Mouse (Mus musculus): ENCODE data around the gene Hist1h1b. TPM values are rescaled to one million over a fixed set of nuclear protein-coding genes. Genes with fewer than 3 reads are reported as not detected.
"Not testable (repeated sequence)": the region's sequence is repeated elsewhere in the genome, so short reads cannot be mapped to it uniquely, and the experiment has no call there.

Hist1h1b gene
- total and polyA plus RNA-seq, 2 experiments = 3.5 TPM; not detected in 1

GRCm38 (mm10) chr13:21797163-21797562, 16.7 kb upstream of the Hist1h1b start:
- H3K9ac ChIP-seq (ENCODE audit: low read depth, low read length); H3K79me2 ChIP-seq (ENCODE audit: control insufficient read depth, insufficient read depth, low read length); H3K27me3 ChIP-seq (ENCODE audit: control insufficient read depth, insufficient read depth, low read length); H3K4me3 ChIP-seq (ENCODE audit: insufficient read depth, low read depth, low read length); H3K36me3 ChIP-seq (ENCODE audit: control insufficient read depth, insufficient read depth, low read length); H3K4me1 ChIP-seq (ENCODE audit: control insufficient read depth, insufficient read depth, low read length); H3K27ac ChIP-seq (replicated peaks; ENCODE audit: insufficient read depth, low read depth, low read length); DNase-seq (ENCODE audit: extremely low read depth, low read depth, low spot score): not testable (repeated sequence)

DNA sequence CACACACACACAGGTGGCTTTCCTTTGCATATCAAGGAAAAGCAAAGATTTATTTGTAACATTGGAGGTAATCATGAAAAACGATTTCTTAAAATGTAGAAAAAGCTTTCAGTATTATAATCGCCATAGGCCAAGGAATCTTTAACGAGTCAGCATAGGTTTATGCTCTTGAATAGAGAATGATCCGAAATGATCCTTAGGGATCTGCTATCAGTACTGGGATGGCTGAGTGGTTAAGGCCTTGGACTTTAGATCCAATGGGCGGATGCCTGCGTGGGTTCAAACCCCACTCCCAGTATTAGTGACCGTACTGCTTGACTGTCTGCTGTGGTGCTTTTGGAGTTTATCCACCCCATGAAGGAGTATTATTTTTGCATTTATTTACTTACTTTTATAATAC, 15.2 kb upstream of the Hist1h1b start:
- H3K9ac ChIP-seq (ENCODE audit: low read depth, low read length) = no peak overlapping the region
- H3K27me3 ChIP-seq (ENCODE audit: control insufficient read depth, insufficient read depth, low read length) = no peaks in the 10 kb centered on the region
- H3K36me3 ChIP-seq (ENCODE audit: control insufficient read depth, insufficient read depth, low read length) = no peaks in the 10 kb centered on the region
- no peaks in the 10 kb centered on the region for H3K4me1 ChIP-seq (ENCODE audit: control insufficient read depth, insufficient read depth, low read length)
- H3K79me2 ChIP-seq (ENCODE audit: control insufficient read depth, insufficient read depth, low read length) = no peaks in the 10 kb centered on the region
- no peak overlapping the region for H3K27ac ChIP-seq (replicated peaks; ENCODE audit: insufficient read depth, low read depth, low read length)
- TF ChIP-seq POLR2A (IDR thresholded peaks at IDR 0.05; ENCODE audit: extremely low read depth, insufficient read depth, low read length) = no peak
- TF ChIP-seq CTCF (IDR thresholded peaks at IDR 0.05; ENCODE audit: low read depth, low read length) = no peak
- DNase-seq (ENCODE audit: extremely low read depth, low read depth, low spot score) = no peak
- no peak overlapping the region for H3K4me3 ChIP-seq (ENCODE audit: insufficient read depth, low read depth, low read length)
- 93% methylated on average over 7 of the region's 7 CpGs for WGBS

- no peaks in the 10 kb centered on the region for H3K79me2 ChIP-seq (ENCODE audit: control insufficient read depth, insufficient read depth, low read length)
- H3K27ac ChIP-seq (replicated peaks; ENCODE audit: insufficient read depth, low read depth, low read length) = no peak overlapping the region
- 25% methylated on average over 18 of the region's 18 CpGs for WGBS
- TF ChIP-seq CTCF (IDR thresholded peaks at IDR 0.05; ENCODE audit: low read depth, low read length) (no peak), POLR2A (IDR thresholded peaks at IDR 0.05; ENCODE audit: extremely low read depth, insufficient read depth, low read length) (no peak)
- H3K27me3 ChIP-seq (ENCODE audit: control insufficient read depth, insufficient read depth, low read length) = no peaks in the 10 kb centered on the region; the same call in 1 of the 2 replicates
- H3K4me3 ChIP-seq (ENCODE audit: insufficient read depth, low read depth, low read length) = no peak overlapping the region
- DNase-seq (ENCODE audit: extremely low read depth, low read depth, low spot score) = no peak
- peaks cover 2% of the 10 kb centered on the region; the same call in 1 of the 2 replicates for H3K4me1 ChIP-seq (ENCODE audit: control insufficient read depth, insufficient read depth, low read length)
- no peaks in the 10 kb centered on the region for H3K36me3 ChIP-seq (ENCODE audit: control insufficient read depth, insufficient read depth, low read length)
- no peak overlapping the region for H3K9ac ChIP-seq (ENCODE audit: low read depth, low read length)
These were observed 10.3 kb upstream of the Hist1h1b start for GRCm38 (mm10) chr13:21790601-21791283.

DNA sequence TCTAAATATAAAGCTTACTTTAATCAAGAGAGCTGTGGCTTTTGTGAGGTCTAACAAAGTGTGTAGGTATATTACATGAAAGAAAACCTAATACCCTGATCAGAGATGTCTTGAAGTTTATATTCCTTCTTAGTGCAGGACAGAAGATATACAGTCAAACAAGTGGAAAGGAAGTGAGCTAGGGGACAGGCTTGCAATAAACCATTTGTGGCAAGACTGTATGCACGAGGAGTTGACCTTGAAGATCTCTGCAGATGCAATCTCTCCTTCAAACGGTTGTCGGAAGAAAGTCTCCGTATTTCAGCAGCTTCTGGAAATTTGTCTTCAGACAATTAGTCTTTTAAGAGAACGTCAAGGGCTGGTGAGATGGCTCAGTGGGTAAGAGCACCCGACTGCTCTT, 9.5 kb upstream of the Hist1h1b start:
- TF ChIP-seq POLR2A (IDR thresholded peaks at IDR 0.05; ENCODE audit: extremely low read depth, insufficient read depth, low read length) = no peak
- TF ChIP-seq CTCF (IDR thresholded peaks at IDR 0.05; ENCODE audit: low read depth, low read length) = no peak
- WGBS = 78% methylated on average over 6 of the region's 6 CpGs
- Histone ChIP-seq H3K4me3 (ENCODE audit: insufficient read depth, low read depth, low read length) (no peak overlapping the region), H3K4me1 (ENCODE audit: control insufficient read depth, insufficient read depth, low read length) (peaks cover 2% of the 10 kb centered on the region; the same call in 1 of the 2 replicates), H3K27ac (replicated peaks; ENCODE audit: insufficient read depth, low read depth, low read length) (no peak overlapping the region), H3K36me3 (ENCODE audit: control insufficient read depth, insufficient read depth, low read length) (no peaks in the 10 kb centered on the region), H3K27me3 (ENCODE audit: control insufficient read depth, insufficient read depth, low read length) (no peaks in the 10 kb centered on the region; the same call in 1 of the 2 replicates), H3K9ac (ENCODE audit: low read depth, low read length) (no peak overlapping the region), H3K79me2 (ENCODE audit: control insufficient read depth, insufficient read depth, low read length) (no peaks in the 10 kb centered on the region)
- no peak for DNase-seq (ENCODE audit: extremely low read depth, low read depth, low spot score)

DNA sequence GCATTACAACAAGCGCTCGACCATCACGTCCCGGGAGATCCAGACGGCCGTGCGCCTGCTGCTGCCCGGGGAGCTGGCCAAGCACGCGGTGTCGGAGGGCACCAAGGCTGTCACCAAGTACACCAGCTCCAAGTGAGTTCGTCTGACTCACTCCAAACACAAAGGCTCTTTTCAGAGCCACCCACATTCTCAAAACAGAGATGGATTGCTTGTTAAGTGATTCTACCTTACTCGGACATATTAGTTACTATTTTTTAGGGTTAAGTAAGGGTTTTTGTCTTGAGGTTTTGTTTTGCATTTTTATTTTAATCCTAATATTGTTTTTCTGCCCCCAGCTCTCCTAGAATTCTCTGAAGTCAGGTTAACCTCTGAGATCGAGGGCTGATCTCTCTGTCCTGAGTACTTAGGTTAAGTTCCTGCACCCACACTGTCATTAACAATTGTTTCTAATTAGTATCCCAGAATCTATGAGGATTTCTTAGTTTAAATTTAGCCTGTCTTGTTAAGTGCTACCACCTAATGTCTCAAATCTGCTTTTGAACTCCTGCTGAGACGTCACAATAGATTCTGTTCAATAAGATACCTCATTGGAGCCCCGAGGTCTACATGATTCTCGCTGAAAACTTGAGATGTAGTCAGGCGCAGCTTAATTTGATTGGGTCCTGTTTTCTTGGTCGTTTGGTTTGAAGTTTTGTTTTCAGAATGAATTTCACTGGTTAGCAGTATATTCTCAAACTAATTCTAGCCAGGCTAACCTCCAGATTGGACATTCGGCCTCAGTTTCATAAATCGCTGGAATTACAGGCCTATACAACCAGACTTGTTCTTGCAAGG, 7.6 kb upstream of the Hist1h1b start:
- Histone ChIP-seq H3K4me3 (ENCODE audit: insufficient read depth, low read depth, low read length) (no peak overlapping the region), H3K79me2 (ENCODE audit: control insufficient read depth, insufficient read depth, low read length) (no peaks in the 10 kb centered on the region), H3K27me3 (ENCODE audit: control insufficient read depth, insufficient read depth, low read length) (no peaks in the 10 kb centered on the region; the same call in 1 of the 2 replicates), H3K9ac (ENCODE audit: low read depth, low read length) (no peak overlapping the region), H3K27ac (replicated peaks; ENCODE audit: insufficient read depth, low read depth, low read length) (no peak overlapping the region), H3K36me3 (ENCODE audit: control insufficient read depth, insufficient read depth, low read length) (no peaks in the 10 kb centered on the region), H3K4me1 (ENCODE audit: control insufficient read depth, insufficient read depth, low read length) (peaks cover 2% of the 10 kb centered on the region; the same call in 1 of the 2 replicates)
- 48% methylated on average over 16 of the region's 21 CpGs for WGBS
- no peak for TF ChIP-seq CTCF (IDR thresholded peaks at IDR 0.05; ENCODE audit: low read depth, low read length)
- no peak for TF ChIP-seq POLR2A (IDR thresholded peaks at IDR 0.05; ENCODE audit: extremely low read depth, insufficient read depth, low read length)
- DNase-seq (ENCODE audit: extremely low read depth, low read depth, low spot score) = no peak

DNA sequence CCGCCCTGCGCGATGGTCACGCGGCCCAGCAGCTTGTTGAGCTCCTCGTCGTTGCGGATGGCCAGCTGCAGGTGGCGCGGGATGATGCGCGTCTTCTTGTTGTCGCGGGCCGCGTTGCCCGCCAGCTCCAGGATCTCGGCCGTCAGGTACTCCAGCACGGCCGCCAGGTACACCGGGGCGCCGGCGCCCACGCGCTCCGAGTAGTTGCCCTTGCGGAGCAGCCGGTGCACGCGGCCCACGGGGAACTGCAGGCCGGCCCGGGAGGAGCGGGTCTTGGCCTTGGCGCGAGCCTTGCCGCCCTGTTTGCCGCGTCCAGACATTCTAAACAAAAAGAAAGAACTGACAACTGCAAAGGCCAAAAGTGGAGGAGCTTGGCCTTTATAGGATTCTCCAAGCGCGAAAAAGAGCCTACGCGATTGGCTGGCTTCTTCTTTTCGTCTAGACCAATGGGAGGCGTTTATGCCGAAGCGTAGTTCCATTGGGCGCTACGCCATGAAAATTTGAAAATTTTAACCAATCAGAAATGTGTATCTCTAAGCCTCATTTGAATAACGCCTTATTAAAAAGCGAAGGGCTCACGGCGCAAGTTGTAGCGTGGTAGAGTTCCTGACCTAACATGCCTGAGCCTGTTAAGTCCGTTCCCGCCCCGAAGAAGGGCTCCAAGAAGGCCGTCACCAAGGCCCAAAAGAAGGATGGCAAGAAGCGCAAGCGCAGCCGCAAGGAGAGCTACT, 6.6 kb upstream of the Hist1h1b start, which contains the start of the genes Hist1h2an and Hist1h2bp:
Hist1h2an (minus strand) TSS at position 320 of the 731 bp plus-strand sequence.
Hist1h2bp (plus strand) TSS at position 563 of the 731 bp plus-strand sequence.
- not testable (repeated sequence) for H3K27me3 ChIP-seq (ENCODE audit: control insufficient read depth, insufficient read depth, low read length); H3K36me3 ChIP-seq (ENCODE audit: control insufficient read depth, insufficient read depth, low read length); H3K4me1 ChIP-seq (ENCODE audit: control insufficient read depth, insufficient read depth, low read length); H3K79me2 ChIP-seq (ENCODE audit: control insufficient read depth, insufficient read depth, low read length); H3K27ac ChIP-seq (replicated peaks; ENCODE audit: insufficient read depth, low read depth, low read length)
- Histone ChIP-seq H3K9ac (ENCODE audit: low read depth, low read length) (peak within 1 kb of the TSS; percentile 60; the same call in 1 of the 2 replicates), H3K4me3 (ENCODE audit: insufficient read depth, low read depth, low read length) (peak within 1 kb of the TSS; percentile 44; the same call in 1 of the 2 replicates)
- DNase-seq (ENCODE audit: extremely low read depth, low read depth, low spot score) = peak; percentile 77
- WGBS = under 1% methylated on average over 43 of the region's 63 CpGs

All from liver, adult 2 months (tissue).